Mouse (Mus musculus) spleen, postnatal 36 days (tissue): ENCODE measurements around the gene Rcn2.
"Not testable (repeated sequence)": the region's sequence is repeated elsewhere in the genome, so short reads cannot be mapped to it uniquely, and the experiment has no call there.

Source experiments
- DNase-seq, 2 experiments: peaks; one replicate each; pipeline ENCODE4 v3.0.0; 2022; ENCODE audit warnings: low spot score in 2 of 2, mixed read lengths in 1 of 2

The Rcn2 gene

DNA sequence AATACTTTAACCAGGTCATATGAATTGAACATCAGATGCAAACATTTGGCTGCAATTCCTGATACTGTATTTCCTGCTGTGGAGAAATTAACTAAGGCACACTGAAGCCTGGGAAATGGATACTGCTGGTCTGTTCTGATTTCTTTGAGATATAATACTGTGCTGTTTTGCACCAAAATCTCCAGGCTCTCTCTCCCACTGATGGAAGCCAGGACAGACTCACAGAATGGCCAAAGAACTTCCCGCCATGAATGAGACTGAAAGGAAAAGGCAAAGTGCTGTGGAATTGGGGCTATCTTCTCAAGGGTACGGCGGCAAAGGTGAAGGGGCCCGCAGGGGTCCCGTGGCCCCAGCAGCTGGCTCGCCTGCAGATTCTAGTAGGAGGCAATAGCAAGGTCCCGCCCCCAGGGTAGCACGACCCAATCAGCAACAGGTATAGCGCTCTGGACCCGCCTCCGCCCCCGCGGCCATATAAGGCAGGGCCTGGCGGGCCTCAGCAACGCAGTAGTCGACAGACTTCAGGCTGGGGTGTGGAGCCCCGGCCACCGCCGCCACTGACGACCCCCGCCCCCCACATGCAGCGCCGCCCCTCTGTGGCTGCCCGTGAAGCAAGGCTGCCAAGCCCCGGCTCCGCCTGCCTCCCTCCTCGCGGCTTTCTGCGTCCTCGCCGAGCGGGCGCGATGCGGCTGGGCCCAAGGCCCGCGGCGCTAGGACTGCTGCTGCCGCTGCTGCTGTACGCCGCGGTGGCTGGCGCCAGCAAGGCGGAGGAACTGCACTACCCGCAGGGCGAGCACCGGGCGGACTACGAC is at the start of gene Rcn2:
Gene Rcn2, plus strand, starts transcription at position 474 of the 809 bp plus-strand sequence.
- peak; percentile 94 for DNase-seq

DNA sequence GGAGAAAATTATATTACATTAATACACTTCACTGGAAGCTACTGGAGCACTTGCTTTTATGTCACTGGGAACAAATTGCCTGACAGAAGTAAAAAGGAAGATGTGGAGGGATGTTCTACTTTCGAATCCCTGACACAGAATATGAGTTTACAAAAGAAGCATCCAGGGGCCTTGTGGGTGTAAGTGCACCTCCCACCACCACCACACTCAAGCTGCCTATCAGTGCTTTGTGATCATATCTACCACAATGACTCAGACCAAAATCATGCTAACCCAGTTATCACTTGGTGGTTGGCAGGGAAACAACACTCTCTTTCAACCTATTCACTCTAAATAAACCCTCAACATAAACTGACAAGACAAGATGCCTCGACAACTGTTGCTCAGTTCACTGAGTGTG is 37.0 kb upstream of the Rcn2 start:
- DNase-seq, result not testable (repeated sequence)

DNA sequence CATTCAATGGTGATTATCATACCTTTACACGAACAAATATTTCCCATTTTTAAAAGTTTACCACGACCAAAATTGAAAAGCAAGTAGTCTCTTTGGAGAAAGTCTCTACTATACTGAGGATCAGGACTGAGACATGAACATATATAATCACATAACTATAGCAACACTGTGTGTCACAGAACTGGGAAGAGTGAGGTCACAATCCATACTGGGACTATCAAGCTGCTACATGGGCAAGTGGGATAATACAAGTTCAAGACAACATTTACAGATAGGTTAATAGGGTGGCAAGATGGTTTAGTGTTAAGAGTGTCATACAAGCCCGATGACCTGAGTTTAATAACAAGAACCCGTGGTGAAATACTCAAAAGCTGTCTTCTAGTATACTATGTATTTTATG is 31.2 kb upstream of the Rcn2 start, which contains the start of gene 4930563M21Rik:
Gene 4930563M21Rik, minus strand, starts transcription at position 101 of the 400 bp plus-strand sequence.
- no peak for DNase-seq

DNA sequence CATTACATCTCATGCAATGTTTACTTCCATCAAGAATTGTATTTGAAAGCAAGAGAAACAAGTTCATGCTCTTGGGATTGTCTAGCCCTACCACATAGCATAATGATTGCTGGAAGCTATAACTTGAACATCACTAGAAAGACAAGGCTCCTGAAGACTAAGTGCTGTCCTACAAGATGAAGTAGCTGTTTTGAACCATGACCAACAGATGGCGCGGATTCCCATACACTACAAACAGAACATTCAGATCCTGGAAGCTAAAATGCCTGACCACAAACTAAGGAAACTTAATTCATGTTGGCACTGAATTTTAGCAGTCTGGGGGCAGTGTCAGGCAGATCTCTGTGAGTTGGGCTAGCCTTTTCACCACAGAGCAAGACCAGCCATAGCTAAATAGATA is 16.9 kb upstream of the Rcn2 start:
- DNase-seq, result no peak

DNA sequence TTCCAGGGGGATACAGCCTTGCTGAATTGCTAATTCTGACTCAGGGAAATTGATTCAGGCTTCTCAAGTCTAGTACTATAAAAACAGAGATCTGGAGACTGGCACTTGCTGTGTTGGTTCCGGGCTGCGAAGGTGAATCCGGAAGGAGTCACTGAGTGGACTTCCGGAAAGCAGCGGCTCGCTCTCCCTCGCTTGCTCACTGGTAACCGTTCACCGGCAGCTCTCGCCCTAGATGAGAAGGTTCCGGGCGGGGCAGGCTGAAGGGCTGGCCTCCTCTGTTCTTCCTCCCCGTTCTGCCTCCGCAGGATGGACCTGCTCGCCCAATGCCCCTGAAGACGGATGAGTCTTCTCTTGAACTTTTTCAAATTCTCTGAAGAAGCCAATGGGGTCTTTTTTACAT is 14.4 kb upstream of the Rcn2 start:
- DNase-seq, result peak in 1 of 2 experiments; percentile 1

DNA sequence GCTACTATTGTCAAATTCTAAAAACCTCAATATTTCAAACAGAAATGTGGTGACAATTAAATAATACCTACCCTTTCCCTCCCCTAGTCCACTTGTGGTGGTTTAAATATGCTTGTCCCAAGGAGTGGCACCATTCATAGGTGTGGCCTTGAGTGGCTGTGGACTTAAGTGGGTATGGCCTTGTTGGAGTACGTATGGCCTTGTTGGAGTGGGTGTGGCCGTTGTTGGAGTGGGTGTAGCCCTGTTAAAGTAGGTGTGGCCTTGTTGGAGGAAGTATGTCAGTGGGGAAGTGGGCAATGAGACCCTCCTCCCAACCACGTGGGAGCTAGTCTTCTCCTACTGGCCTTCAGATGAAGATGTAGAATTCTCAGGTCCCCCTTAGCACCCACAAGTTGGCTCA is 9.4 kb upstream of the Rcn2 start:
- DNase-seq, result no peak

DNA sequence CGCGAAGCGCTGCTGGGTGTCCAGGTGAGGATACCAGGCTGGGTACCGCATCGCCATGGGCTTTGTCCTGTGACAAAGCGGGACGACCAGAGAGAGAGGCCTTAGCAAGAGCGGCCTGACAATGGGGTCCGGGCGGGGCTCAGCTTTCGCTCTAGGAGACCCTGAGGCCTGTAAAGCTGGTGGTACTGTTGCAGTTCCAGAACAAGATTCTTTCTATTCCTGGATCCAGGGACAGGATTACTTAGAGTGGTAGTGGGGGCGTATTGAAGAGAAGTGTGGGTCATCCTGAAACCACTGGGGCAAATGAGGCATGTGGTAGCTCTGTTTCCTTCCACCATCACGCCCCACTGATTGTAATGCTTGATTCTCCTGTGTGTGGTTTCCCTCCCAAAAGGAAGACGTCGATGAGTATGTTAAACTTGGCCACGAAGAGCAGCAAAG is 556 bp downstream of the Rcn2 start:
- DNase-seq, result peak; percentile 6 to 14

DNA sequence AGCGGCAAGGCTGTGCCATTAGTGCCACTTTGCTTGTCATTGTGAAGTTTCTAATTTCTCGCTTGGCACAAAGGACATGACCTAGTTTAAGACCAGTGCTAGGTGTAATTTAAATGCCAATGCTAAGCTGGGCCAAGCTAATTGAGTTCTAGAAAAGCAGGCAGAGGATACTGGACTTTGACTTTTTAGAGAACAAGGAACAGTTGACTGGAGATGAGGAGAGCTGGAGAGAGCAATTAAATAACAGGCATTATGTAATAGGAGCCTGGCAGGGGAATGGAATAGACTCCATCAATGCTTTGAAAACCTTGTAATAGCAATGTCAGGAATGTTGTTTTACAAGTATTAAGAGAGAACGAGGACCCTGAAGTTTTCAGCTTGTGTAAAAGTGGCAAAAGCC is 12.2 kb downstream of the Rcn2 start:
- no peak for DNase-seq

DNA sequence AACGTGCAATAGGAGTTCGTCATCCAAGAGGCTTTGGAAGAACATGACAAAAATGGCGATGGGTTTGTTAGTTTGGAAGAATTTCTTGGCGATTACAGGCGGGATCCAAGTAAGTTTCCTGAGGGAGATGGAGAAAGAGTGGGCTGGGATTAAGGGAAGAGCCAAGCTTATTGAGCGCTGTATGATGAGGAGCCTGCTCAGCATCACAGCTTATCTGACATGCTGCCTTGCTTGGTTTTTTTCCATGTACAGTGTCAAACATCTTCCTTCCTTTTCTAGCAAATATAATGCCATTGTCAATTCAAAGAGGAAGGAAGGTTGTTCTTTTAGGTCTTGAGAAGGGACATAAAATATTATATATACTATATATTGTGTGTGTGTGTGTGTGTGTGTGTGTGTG is 14.5 kb downstream of the Rcn2 start:
- DNase-seq, result no peak

DNA sequence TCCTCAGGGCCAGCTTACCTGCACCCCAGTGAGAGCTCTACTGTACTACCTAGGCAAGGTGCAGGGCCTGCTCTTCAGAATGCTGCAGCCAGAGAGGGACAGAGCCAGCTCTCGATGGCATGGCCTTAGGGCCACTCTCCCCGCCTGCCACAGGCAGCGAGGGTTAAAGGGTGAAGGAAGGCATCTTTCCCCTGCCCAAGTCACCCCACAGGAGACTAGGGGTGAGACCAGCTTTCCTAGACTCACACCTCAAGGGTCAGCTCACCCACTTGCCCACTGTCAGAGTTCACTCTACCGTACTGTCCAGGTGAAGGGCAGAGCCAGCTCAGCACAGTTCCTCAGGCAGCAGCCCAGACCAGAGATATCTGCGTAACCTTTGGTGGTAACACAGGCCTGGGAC is 20.7 kb downstream of the Rcn2 start:
- no peak for DNase-seq

DNA sequence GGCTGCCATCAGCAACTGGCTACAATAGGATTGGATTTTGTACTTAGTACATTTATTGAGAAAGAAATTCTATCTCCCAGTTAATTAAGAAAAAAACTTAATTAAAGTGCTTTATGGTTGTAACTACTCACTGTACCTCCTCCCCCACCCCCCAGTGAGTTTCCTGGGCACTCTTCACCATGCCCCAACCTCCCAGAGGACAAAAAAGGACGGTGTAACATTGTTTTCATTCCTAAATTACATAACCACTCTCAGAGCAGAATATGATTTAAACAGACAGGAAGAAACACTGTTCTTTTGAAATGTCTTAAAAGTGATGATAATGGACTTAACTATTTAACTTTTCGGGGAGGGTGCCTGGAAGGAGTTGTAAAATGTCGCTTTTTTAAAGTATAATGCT is 23.4 kb downstream of the Rcn2 start:
- no peak for DNase-seq

DNA sequence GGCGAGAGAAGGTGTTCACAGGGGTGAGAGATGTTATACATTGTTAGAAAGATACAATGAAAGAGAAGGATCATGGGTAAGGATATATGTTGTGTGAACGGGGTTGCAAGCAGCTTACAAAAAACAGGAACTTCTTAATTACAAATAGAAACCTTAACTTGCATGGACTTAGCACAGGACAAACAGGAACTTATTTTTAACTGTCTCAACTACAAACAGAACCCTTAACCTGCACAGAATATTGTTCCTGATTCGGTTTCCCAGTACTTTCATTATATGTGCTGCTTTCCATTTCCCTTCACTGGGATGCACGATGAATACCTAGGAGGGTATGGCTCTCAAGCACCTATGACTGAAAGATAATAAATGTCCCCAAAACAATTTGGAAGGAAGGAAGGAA is 26.3 kb downstream of the Rcn2 start:
- DNase-seq, result no peak

DNA sequence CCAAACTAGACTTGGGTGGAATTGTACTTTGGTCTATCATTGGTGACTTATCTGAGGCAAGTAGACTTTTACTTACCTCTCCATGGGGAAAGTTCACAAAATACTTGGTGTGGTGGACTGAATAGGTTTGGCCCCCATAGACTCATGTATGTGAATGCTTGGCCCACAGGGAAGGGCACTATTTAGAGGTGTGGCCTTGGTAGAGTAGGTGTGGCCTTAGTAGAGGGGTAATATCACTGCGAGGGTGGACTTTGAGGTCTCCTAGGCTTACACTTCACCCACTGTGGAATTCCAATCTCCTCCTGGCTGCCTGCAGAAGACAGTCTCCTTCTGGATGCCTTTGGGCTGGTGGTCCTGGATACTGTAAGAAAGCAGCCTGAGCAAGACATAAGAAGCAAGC is 27.0 kb downstream of the Rcn2 start:
- no peak for DNase-seq

DNA sequence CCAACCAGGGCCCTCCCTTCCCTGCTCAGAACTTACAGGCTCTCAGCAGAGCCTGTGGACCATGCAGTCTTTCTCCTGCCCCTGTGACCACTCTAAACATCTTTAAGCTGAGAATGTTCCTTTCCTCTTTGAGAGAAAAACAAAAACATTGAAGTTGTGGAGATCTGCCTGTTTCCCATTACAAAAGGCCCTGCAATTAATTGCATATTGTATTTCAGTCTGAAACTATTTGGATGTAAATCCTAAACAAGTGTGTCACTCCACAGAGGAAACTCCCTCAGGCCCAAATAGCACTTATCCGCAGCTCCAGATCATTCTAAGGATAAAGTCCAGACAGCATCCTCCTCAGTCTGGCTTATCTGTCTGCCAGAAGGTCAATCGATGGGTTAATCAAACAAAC is 31.2 kb downstream of the Rcn2 start:
- DNase-seq, result no peak

DNA sequence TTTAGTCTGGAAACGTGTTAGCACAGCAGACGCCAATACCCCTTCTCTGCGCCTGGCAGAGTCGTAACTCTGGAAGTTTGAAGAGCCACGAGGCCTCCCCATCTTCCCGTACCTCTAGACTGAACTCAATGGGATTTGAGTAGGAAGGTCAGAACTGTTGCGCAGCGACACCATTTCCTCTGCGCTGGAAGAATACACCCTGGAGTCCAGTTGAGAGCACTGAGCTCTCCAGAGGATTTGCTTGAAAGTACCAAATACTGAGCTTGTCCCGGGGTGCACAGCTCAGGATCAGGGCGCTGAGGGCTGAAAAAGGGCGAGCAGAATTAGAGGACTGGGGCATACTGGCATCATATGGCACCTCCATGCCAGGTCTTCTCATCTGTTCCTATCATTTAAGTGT is 33.2 kb downstream of the Rcn2 start:
- no peak for DNase-seq

DNA sequence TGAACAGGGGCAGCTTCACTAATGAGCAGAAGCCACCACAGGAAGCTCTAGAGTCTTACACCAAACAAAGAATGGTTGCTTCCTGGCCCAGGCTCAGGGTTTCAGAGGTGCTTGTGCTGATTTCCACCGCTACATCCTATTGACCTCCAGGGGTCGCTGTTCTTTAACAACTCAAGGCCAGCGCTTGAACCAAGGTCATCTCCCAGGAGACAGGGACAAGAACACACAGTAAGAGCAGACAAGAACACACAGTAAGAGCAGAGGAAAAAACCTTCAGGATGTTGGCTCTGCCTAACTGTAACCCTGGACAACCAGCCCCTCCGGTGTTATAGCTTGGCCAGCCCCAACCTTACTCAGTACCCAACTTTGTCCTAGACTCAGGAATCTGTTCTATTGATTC is 33.6 kb downstream of the Rcn2 start:
- DNase-seq, result peak; percentile 76 to 81

DNA sequence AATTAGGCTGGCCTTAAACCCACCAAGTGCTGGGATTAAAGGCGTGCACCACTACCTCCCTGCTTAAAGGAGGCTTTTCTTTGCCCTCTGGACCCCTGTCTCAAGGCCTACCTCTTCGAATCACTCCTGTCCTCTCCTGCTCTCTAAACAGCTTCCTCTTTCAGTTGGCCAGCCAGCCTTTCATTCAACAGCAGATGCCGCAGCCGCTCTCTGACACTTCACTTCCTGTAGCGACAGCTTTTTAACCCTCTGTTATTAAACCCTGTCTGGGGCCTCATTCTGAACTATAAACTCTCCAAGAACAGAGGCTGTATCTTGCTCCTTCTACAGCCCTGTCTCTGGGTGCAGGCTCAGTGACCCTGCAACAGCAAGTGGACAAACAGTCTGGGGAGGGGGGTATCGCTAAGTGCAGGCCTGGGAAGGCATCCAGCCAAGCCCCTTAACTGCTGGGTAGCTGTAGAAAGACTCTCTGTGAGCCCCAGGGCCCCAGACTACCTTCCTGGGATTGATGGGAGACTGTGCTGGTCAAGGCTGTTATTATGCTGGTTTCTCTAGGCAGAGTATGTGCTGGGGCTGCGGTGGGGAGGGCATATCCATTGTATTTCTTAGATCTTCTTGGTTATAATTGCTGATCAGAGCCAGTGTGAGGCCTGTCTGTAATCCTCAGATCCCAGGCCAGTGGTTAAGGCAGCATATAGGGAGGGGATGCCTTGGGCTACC is 34.4 kb downstream of the Rcn2 start:
- DNase-seq, result peak; percentile 77 to 80

DNA sequence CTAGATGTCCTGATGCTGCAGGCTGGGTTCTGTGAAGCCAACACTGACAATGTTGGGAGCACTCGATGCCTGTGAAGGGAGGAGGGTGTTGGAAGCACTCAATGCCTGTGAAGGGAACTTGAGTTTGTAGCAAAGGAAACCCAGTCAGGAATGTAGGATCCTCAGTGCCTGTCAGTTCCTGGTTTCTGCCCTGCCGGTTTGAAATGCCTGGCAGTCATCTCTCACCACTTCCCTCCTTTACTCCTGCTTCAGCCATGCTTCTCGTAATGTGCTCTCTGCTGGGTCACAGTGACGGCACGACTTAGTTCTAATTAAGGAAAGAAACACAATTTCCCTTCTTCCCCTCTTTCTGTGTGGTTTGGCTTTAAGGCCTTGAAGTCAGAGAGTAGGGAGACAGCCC is 37.9 kb downstream of the Rcn2 start:
- no peak for DNase-seq

DNA sequence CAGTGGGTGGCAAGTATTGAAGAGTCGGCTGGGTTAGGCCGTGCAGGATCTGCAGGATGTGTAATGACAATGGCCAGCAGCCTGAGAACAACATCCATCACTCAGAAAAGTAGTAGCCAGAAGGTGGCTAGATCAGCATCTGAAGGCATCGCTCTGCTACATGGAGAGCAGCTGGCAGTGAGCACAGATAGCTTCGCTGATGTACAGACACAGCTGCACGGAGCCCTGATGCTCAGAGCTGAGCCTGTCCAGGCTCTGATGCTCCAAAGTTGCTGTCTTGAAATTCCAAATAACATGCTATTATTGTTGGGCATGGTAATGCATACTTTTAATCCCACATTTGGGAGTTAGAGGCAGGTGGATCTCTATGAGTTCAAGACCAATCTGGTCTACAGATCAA is 44.9 kb downstream of the Rcn2 start:
- no peak for DNase-seq

DNA sequence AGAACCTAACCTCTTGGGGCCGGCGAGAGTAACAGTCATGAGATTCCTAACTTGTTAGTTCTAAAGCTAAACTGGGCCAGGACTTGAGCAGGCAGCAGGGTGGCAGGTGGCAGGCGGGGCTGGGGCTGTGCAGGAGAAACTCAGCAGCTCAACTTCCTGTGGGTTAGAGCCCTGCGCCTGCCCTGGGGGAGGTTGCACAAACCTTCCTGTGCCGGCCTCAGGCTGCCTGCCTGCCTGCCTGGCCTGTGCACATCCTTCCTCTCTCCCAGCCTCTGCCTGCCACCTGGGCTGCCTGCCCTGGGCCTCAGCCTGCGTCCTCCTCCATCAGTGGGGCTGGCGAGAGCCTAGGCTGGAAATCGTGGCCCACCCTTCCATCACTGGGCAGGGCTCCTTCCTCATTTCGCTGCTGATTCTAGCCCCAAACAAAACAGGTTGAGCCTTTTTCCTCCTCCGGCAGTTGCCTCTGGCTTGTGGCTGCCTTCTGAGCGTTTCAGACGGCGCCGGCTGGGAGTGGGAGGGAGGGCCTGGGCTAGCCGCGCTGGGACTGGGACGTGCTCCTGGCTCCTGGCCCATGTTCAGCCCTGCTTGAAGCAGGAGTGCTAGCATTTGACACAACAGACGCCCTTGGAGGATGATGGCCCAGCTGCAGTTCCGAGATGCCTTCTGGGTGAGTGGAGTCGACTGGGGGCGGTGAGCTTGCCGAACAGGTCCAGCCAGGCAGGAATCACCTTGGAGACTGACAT is 48.3 kb downstream of the Rcn2 start, which contains the start of gene Pstpip1:
Gene Pstpip1, plus strand, starts transcription at position 185 of the 743 bp plus-strand sequence.
- peak; percentile 87 to 89 for DNase-seq

DNA sequence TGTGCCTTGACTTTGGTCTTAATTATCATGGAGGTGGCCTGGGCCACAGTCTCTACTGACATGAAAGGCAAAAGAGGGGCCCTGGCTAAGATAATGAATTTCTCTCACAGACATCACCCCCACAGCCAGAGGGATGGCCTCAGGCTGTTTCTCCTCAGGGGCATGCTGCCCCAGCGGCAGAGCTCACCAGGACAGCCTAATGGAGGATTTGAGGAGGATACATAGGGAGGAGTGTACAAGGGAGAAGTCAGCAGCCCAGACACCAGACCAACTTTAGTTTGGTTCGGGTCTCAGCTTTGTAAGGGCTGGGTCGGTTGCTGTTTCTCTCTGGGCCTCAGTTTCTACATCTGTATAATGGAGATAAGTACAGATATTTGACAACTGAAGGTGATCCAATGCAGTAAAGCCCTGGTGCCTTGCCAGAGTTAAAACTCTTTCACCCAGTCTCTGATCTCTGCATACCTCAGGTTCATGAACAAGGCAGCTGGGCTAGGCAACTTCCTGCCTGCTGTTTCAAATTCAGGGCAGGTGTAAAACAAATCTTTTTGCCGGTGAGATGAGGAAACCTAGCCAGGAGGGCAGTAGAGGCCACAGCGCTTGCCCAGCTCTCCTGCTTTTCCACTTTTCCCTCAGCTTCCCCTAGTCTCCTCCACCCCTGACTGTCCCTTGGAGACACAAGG is 49.0 kb downstream of the Rcn2 start:
- peak in 1 of 2 experiments; percentile 36 for DNase-seq

DNA sequence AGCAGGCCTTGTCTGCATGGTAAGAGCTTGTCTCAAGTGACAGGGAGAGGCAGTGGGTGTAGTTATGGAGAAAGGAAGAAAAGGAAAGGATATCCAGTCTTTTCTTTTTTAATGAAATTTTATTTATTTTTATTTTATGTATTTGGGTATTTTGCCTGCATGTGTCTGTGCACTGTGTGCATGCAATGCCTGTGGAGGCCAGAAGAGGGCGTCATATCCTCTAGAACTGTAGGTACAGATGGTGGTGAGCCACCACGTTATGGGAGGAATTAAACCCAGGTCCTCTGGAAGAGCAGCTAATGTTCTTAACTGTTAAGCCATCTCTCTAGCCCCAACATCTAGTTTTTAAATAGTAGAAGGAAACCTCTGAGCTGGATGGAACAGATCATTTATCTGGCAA is 50.5 kb downstream of the Rcn2 start:
- DNase-seq, result no peak
